Mouse (Mus musculus): ENCODE results near the gene Hdac4.
A peak's percentile ranks its signal among the peaks of the same experiment; 100 is the strongest.

The Hdac4 gene

DNA sequence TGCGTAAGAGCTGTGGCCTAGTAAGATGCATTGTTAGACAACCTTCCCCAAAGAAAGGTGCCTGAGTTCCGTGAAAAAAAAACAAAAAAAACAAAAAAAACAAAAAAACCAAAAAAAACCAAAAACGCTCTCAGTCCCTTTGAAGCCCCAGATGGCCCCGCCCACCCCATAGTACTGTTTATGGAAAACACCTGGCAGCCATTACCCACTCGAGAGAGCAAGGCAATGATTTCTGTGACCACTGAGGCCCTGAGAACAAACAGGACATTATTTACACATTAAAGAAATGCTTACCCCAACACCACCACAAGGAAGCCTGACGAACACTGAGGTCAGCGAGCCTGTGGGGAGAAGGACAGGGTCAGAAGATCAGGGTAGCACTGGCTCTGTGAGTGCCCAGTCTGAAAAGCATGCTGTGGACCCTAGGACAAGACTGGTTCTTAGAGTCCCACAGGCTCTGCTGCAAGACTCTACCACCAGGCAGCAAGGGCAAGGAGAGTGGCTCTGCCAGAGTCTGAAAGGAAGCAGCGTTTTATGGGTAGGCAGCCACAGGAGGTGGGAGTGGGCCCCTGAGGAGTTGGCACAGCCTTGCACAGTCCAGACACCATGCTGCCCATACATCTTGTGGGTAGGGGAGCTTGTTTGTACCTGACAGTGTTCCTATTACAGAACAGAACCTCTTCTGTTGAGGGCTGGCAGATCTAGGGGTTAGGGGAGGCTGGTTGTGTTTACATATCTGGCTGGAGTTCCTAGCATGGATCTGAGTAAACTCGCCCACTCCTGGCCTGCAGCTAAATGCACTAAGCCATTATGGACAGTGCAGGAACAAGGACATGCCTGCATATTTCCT is 230.8 kb downstream of the Hdac4 start:
- DNase-seq (ENCODE audit: low spot score): no peak

DNA sequence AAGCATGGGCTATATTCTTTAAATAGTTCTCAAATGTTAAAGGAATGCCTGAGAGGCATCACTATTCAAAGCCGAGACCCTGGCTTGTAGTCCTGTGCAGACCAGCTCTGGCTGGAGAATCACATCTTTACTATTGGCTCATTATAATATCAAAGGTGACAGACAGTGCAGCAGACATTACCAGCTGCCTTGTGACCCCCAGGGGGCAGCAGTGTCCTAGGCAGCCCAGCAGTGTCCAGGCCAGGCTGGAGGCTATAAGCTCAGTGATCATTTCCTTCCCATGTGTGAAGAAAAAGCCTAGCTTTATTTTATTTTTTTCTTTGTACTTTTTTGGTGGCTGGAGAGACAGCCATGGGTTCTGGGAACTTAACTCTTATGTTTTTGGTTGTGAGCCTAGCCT is 233.2 kb downstream of the Hdac4 start:
- DNase-seq (ENCODE audit: low spot score): peak; percentile 59

DNA sequence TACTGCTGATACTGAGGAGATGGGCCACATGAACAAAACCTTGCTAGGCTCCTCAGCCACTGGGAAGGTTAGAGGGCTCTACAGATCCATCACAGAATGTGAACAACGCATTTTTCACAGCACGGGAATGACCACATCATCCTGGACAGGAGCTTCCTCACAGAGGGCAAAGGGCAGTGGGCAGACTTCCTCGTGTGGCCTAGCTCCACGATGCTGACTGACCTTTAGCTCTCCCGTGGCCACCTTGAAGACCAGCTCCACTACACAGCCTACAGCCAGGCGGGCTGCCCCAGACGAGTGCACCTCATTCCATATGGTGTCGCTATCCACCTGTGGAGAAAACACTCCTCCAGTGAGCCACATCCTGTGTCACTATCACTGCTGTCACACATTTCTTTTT is 234.3 kb downstream of the Hdac4 start:
- no peak for DNase-seq (ENCODE audit: low spot score)

DNA sequence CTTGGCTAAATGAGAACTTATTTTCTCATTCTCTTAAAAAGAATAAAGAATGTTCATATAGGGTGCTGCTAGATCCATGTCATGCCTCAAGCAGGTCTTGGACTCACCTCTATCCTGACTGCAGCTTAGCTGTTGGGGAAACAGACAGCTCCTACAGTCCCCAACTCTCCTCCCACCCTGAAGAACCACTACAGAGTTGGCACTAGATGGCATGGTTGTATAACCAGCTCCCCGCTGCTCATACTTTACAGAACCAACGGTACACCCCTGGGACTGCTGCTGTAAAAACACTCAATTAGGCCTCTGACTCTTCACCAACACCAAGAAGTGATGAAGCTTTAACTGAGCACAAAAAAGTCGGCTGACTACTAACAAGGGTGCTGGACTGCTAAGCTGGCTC is 235.6 kb downstream of the Hdac4 start:
- DNase-seq (ENCODE audit: low spot score): no peak

DNA sequence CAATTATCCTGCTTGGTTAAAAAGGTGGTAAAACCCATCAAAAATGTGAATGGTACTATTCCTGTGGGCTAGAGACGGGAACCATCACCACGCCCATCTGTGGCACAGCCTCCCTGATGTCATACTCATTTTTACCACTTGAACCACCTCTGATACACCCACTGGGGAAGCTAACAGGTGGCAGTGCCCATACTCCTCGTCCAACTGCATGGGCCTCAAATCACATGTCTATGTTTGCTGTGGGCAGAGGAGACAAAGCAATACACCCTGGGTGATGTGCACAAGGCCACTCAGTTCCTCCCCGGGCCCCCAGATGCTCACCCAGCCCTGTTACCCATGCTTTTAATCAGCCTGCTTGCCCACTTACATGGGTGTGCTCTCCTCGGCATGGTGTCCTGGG is 236.5 kb downstream of the Hdac4 start:
- no peak for DNase-seq (ENCODE audit: low spot score)

DNA sequence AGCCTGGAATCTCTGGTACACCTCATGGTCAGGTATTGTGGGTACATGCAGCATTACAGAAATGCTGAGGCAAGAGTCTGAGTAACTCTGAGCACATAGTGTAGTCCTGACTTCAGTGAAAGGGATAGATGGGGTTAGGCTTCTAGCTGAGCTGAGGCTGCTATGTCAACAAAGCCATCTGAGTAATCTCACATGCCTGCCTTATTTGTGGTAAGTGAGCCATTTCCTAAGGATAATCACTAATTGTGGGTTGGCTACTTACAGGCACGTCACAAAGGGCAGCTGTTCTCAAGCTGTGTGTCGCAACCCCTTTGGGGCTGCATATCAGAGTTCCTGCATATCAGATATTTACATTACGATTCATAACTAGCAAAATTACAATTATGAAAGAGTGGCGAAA is 239.3 kb downstream of the Hdac4 start:
- DNase-seq (ENCODE audit: low spot score): no peak

DNA sequence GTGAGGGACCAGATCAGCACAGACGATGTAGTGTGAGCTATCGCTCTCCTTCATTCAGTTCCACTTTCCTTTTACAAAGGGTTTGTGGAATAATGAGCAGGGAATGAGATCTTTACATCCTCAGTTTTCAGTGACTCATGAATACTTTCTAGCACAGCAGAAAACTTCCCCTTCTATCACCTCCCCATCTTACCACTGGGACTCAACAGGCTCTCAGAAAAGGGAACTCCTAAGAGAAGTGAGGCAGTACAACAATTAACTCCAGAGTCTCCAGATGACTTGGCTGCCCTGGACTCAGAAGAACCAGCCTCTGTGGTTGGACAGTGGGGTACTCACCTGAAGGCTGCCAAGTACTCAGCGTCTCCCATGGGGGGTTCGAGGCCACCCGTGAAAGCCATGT is 240.5 kb downstream of the Hdac4 start:
- DNase-seq (ENCODE audit: low spot score): no peak

DNA sequence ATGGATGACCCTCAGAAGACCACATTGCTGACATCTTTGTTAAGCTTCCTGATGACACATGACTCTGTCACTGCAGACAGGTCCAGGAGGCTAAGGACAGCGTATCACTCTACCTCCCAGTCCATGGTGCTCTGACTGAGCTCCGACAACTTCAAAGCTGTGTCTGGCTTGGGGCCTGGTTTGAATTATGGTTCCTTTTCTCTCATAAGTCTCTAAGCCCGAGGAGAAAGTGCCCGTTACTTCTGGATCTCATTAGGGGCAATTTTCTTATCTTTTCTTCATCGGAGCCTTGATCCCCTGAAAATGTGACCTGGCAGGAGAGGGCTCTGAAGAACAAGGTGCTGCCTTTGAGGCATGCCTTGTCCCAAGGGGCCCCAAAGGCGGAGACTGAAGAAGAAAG is 242.6 kb downstream of the Hdac4 start:
- no peak for DNase-seq (ENCODE audit: low spot score)

DNA sequence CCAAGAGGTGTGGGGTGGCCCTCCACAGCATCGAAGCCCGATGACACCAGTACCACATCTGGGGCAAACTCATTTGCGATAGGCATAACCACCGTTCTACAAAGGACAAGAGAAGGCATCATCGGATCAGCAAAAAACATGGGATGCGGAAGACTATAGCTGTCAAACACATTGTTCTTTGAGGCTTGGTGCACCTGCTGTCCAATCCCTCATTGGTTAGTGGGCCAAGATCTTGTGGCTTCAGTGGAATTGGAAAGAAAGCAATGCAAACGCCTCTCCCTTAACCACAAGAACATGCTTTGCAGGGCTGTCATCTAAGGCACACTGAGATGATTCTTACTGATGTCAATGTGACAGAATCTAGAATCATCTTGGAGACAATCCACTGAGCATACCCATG is 248.1 kb downstream of the Hdac4 start:
- DNase-seq (ENCODE audit: low spot score): no peak

DNA sequence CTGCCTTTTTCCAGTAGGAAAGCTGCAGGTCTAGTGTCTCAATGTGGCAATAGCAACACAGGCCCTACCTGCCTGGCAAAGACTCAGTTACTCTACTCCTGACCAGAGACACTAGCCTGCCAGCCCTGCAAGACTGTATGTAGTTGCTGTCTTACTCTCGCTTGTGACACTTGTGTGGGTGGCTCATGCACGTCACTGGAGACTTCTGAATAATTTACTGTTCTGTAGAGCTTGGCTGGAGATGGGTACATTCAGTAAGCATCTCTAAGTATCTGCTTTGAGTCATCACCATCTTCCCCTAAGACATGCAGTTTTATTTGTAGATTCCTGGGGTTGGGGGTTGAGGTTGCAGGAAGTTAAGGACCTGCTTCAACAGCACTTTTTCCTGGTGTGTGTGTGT is 252.9 kb downstream of the Hdac4 start:
- DNase-seq (ENCODE audit: low spot score): no peak

DNA sequence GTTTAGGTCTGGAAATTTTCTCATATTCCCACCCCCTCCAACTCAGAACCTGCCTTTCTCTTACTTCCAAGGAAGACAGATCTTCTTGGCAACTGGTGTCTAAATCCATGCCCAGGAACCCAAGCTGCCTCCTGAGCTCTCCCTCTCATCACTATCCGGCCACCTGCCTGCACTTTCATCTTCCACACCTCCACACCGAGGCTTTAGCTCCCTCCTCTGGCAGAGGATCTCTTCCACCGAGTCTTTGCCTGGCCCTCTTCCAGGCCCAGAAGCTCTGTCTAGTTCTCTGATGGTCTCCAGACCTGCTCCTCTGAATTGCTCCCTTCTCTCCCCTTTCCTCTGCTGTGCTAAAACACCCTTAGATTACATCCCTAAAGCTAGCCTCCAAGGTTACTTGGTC is 253.5 kb downstream of the Hdac4 start:
- DNase-seq (ENCODE audit: low spot score): no peak

DNA sequence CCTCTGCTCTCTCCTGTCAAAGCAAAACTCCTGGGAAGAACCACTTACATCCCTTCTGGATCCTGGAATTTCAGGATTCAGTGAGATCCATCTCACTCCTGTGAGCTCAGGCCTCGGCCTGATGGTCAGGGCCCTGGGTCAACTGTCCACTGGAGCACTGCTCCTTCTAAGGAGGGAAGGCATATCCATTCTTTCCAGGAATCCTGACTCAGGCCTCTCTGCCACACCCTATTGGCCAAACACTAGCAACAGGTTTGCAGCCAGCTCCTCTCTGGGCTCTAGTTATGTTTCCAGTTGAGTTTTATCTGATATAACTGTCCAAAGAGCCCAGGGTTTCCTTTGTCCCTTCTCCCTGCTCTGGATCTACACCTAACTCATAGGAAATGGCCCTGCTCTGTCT is 254.4 kb downstream of the Hdac4 start:
- no peak for DNase-seq (ENCODE audit: low spot score)

DNA sequence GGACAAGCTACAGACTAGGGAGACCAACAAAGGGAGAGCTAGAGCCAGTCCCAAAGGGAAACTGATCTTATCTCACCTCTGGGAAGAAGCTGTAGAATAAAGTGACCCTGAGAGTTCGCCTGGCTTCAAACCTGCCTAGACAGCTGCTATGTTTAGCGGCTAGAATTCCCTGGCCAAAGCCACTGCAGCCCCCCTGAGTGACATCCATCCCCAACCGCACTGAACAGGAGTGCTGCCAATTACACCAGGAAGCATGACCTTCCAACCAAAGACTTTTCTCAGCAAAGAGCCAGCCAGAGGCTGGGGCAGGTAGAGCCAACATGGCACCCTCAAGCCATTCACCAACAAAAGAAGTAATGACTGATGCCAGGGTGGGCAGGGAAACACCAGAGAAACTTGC is 260.3 kb downstream of the Hdac4 start:
- no peak for DNase-seq (ENCODE audit: low spot score)

DNA sequence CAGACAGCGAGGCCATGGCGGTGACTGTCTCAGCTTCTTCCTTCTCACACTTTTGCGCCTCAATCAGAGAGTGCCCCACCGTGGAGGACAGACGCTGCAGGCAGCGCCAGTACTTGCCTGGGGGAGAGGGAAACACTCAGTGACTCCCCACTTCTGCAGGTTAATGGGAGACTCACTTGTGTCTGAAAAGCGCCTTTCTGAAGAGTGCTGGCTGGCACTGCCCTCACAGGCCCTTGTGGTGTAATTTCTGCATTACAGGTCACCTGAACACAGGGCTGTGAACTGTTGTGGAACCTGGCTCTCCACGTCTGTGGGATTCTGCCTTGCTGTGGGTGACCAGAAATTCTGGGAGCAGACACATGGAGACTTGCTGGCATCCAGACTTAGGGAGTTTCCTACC is 261.8 kb downstream of the Hdac4 start:
- no peak for DNase-seq (ENCODE audit: low spot score)

DNA sequence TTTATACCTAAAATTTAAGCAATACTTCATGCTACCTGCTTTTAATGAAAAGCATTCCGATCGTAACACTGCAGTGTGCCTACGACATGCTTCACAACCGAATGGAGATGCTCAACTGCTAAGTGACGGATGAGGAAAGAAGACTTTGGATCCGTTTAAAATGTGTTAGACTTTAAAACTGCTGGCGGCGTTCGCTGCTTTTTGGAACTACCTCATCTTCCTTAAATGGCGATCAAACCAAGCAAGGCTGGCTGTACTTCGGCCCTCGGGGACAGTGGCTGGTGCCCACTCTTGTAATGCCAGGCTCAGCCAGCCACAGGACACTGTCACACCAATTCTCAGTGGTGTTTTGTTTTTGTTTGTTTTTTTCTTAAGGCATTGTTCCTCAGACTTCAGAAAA is 263.3 kb downstream of the Hdac4 start:
- DNase-seq (ENCODE audit: low spot score): no peak

DNA sequence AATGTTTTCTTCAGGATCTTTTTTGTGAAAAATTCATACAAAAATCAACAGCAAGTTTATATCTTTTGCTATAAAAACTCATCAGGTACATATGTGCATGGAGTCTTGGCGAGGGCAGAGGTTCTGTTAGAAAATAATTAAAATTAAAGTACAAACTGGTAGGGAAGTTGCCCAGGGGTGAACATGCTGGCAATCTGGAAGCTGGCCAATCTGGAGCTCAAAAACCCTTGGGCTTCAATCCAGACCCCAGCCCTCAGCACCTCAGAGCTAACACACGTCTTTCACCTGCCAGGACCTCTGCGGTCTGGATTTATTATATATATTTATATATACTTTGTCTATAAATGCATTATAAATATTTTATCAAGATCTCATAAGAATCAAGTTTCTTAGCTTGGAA is 263.7 kb downstream of the Hdac4 start:
- DNase-seq (ENCODE audit: low spot score): no peak

DNA sequence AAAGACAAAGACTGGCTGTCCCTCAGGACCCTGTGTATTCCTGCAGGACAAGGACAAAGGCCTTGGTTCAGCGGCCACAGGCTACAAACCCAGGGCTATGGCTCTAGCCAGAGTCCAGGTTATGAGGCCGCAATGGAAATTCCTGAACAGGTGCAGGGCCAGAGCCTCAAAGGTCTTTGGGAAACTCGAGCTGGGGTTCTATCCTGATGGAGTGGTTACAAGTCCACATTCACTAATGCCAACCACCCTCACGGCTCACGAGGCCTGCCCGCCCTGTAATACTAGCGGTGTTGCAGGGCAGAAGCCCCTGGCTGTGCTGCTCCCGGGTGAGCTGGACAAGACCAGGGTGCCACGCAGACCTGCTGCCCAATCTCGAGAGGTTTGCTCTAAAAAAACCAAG is 264.3 kb downstream of the Hdac4 start:
- no peak for DNase-seq (ENCODE audit: low spot score)

DNA sequence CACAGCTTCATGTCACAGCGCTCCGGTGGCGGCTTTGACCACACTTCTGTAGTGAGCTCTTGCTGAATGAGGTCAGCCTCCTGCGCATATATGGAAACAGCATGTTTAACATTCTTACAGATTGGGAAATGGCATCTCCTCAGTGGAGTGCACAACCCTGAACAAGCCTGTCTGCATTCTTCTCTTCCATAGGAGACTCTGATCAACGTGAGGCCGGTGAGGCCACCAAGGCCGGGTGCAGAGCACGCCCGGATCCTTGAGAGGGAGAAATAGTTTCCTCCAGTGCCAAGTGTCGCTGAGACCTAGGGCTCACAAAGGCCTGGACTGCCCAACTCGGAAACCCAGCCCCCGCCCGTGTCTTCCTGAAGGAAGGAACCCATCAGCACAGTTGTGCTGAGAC is 266.4 kb downstream of the Hdac4 start:
- DNase-seq (ENCODE audit: low spot score): no peak

DNA sequence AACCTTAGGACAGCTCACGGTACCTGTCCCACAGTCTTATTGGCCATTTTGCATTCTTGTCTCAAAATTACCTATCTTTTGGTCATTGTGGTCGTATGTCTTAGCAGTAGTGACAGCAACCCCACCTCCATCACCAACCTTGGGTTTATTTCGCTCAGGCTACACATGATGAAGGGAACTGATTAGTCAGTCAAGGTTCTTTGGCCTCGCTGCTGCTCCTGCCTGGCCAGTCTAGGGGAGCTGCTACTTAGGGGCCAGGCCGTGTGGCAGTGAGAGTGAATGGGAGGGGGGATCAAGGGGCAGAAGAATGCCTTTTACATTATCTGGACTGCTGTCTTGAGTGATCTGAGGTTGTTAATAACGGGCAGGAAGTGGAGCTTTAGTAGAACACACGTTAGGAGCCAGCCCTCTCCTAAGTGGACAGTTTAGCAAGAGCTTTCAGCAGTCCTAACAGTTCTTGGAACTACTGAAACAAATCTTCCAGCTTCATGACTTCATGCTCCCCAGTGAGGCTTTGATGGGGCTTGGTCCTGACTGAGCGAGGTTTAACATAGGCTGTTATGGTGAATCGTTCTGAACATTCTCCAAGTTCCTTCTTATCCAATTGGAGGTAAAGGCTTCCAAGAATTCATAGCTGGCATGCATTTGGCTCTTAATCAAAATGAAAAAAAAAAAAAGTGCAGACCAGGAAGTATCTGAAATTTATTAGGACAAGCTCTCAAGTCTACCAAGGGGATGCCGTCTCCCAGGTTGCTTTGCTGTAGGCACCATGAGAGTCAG is 267.8 kb downstream of the Hdac4 start:
- DNase-seq (ENCODE audit: low spot score): no peak

DNA sequence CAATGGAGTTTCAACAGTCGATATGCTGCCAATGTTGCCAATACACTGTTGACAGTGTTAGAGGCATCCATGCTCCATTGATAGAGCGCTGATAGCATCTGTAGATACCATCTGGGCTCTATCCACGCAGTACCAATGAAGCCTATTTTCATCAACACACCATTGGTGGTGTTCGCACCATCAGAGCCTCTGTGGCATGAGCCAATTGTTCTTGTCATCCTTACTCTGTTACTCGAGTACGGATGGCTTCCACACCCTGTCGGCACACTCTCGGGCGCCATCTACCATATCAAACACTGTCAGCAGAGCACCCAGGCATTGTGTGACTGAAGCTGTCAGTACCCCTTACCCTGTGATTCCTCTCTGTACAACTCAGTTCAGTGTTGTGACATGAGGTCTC is 271.9 kb downstream of the Hdac4 start:
- no peak for DNase-seq (ENCODE audit: low spot score)

DNA sequence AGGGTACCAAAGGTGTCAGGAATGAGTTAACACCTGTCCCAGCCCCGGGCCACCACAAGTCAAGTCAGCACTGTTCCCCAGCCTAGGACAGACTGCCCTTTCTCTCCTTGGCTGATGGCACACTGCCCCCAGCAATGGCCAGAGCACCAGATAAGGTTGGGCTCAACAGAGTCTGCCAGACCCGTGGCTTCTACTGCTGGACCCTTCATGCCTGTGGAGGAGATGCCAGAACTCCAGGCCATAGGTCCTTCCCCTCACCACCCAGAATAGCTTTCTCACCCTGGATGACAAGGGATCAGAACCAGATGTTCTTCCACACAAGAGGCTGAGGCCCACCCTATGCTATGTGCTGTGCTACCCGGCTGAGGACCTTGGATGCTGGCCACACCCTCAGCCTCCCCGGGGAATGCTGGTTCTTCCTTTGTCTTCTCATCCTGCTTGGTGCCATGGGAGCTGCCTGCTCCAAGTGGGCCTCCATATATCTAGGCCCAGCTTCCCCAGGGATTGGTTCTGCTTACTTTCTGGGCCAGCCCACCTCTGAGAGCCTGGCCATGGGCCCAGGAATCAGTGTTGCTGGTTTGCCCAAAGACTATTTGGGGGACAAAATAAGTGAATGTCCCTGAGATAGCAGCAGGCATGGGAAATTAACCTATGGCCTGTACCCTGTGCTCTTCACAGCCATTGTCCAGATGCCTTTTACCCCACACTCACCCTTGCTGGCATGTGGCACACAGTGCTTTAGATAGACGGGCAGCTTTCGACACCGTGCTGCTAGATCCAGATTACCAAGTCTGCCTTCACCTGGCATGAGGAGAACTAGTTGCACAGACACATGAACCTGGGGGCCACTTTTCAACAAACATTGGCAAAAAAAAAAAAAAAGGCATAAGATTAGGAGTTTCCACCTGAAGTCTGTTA is 273.0 kb downstream of the Hdac4 start:
- DNase-seq (ENCODE audit: low spot score): no peak

DNA sequence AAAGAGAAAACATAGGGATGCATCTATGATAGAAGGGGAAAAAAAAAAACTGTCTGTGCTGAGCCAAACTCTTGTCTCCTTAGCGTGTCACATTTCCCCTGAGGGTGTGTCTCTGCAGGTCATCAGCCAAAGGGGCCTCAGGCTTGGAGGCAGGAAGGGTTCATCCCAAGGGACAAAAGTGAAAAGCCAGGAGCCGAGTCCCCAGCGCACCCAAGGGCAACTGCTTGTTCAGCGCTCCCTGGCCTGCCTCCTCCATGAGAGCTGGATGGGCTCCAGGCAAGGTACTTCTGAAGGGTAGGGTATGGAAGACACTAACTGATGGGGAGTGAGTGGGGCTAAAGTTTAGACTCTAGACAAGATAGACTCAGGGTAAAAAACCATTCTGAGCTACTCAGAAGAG is 273.8 kb downstream of the Hdac4 start:
- DNase-seq (ENCODE audit: low spot score): no peak

DNA sequence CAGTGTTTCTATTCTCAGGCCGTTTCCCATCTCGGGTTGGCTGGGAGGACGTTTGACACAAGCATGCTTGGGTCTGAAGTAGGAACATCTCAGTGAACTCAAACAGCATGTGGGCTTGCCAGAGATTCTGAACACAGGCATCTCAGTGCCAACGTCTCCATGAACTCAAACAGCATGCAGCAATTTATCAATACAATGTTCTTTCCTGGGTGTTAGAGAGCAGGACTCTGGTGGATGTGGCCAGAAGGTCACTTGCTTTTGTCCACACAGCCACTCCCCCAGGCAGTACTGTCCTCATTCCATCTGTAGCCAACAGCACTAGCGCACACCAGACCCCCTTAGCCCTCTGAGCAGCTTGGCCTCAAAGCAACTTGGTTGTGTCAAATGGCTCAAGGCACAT is 274.2 kb downstream of the Hdac4 start:
- DNase-seq (ENCODE audit: low spot score): no peak

Data from MN1 (cell line).